8 mouse cellular contexts compared by ENCODE assay signal in the genomic region with DNA sequence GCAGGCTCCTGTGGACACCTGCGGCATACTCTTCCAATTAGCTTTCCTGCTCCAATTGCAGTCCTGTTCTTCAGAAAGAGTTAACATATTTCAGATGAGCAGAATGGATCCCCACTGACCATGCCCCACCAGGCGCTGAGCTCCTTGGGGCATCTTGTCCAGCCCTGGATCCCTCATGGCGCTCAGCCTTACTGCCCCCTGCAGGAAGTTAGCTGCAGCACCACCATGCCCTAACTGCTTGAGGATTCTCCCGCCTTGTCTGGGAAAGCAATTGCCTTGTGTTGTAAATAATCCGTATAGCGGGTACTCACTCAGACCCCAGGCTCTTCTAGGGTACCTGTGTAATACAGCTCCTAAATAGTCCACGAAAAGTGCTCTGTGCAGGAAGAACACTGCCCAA. TPM values are rescaled to one million over a fixed set of nuclear protein-coding genes. Genes with fewer than 3 reads are reported as not detected.
A peak's percentile ranks its signal among the peaks of the same experiment; 100 is the strongest.
DNase-seq lines count a peak whose midpoint lies in the region; ATAC-seq lines count a peak whose summit lies in the region.
"Had no signal": no experiment of that assay in that cellular context is flagged by ENCODE, and none has a peak within 500 bp of the region (broad histone marks: within the 10 kb centered on the region; RNA-seq: fewer than 3 reads in every experiment).

No protein-coding gene starts in this region.

- H3K9ac ChIP-seq in limb, embryonic 11.5 days (ENCODE audit: low read length) = no peak overlapping the region

- H3K36me3 ChIP-seq in limb, embryonic 11.5 days (ENCODE audit: control insufficient read depth, insufficient read depth, low read length) = no peaks in the 10 kb centered on the region
- H3K36me3 ChIP-seq in limb, embryonic 10.5 days = no peaks in the 10 kb centered on the region

- ATAC-seq in limb, embryonic 11.5 days (ENCODE audit: insufficient number of reproducible peaks, low FRiP score, low TSS enrichment, low read depth) = no peak
- ATAC-seq in granulocyte monocyte progenitor cell, adult 5-6 weeks (replicated peaks; ENCODE audit: poor library complexity, severe bottlenecking) = peak; percentile 56; the same call in 1 of the 2 replicates

- peak; percentile 49 for DNase-seq in limb, embryonic 11.5 days (ENCODE audit: low spot score)
- DNase-seq in limb, embryonic 10.5 days (ENCODE audit: low spot score) = no peak
- DNase-seq in ES-CJ7 (ENCODE audit: low read depth, low spot score) (peak; percentile 65), ZHBTc4 (ENCODE audit: low read depth, low spot score) (peak; percentile 70)
- DNase-seq in layer of hippocampus, adult 8-10 months (ENCODE audit: low spot score in 2 of 2) = no peak
- no peak for DNase-seq in layer of hippocampus, postnatal 14 days (ENCODE audit: low spot score in 2 of 2)
- DNase-seq: left cerebral cortex, postnatal 4 days had no signal

- no peaks in the 10 kb centered on the region for H3K9me3 ChIP-seq in limb, embryonic 11.5 days (ENCODE audit: control insufficient read depth, low read length)
- H3K9me3 ChIP-seq in limb, embryonic 10.5 days (replicated peaks) = no peaks in the 10 kb centered on the region

- H3K4me1 ChIP-seq in limb, embryonic 11.5 days (ENCODE audit: control insufficient read depth, insufficient read depth, low read length) = no peaks in the 10 kb centered on the region
- H3K4me1 ChIP-seq in limb, embryonic 10.5 days = no peaks in the 10 kb centered on the region

- H3K4me3 ChIP-seq in limb, embryonic 11.5 days (ENCODE audit: low read depth, low read length) = no peak overlapping the region
- H3K4me3 ChIP-seq in limb, embryonic 10.5 days = no peak overlapping the region

- no peak overlapping the region for H3K4me2 ChIP-seq in limb, embryonic 11.5 days (ENCODE audit: low read depth, severe bottlenecking)

- 76% methylated on average over 7 of the region's 7 CpGs for WGBS in limb, embryonic 11.5 days
- 78% methylated on average over 7 of the region's 7 CpGs for WGBS in limb, embryonic 10.5 days

- no peaks in the 10 kb centered on the region for H3K27me3 ChIP-seq in limb, embryonic 11.5 days (ENCODE audit: control insufficient read depth, insufficient read depth, low read length)
- H3K27me3 ChIP-seq in limb, embryonic 10.5 days (ENCODE audit: low read depth, poor library complexity, severe bottlenecking) = no peaks in the 10 kb centered on the region

- H3K27ac ChIP-seq in limb, embryonic 11.5 days (replicated peaks; ENCODE audit: low read depth, low read length) = no peak overlapping the region
- no peak overlapping the region for H3K27ac ChIP-seq in limb, embryonic 10.5 days

RNA-seq across cellular contexts. Expression of a gene that starts 42.0 kb away (rescaled TPM):
- polyA plus RNA-seq in limb, embryonic 11.5 days (2014; fragmentation: Nextera tagmentation; extraction: Ambion mirVana) = 0.07 and 0.14 TPM in 2 replicates
- polyA plus RNA-seq in limb, embryonic 10.5 days (2016; fragmentation: Nextera tagmentation; extraction: Ambion mirVana) = not detected in 2 replicates
- not detected in 2 replicates for total RNA-seq in granulocyte monocyte progenitor cell, adult 5-6 weeks (2014; fragmentation: Nextera tagmentation)
- not detected in 2 replicates for total RNA-seq in granulocyte monocyte progenitor cell, adult 5-6 weeks (2017)
- total RNA-seq in layer of hippocampus, adult 8-10 months (2022) = under 1 TPM in 1 of 4 experiments, not detected in 3; 0.16 TPM
- under 1 TPM in 1 of 2 experiments, not detected in 1; 0.24 TPM for total RNA-seq in layer of hippocampus, postnatal 14 days (2021)
- total RNA-seq: left cerebral cortex, postnatal 4 days had no signal

Comparison
In these comparisons a context has a peak if more than half of its experiments do, and no peak if none do; other contexts are left out.
1. DNase-seq: peak in limb, embryonic 11.5 days (single experiment), ES-CJ7 (single experiment) and ZHBTc4 (single experiment); none in limb, embryonic 10.5 days (single experiment), layer of hippocampus, adult 8-10 months (0 of 2) and layer of hippocampus, postnatal 14 days (0 of 2).